Mouse (Mus musculus) thymus, adult 2 months (tissue): ENCODE measurements around the gene Gbf1.

ENCODE experiments used
- CTCF ChIP-seq: fragments of 200-500 bp; IDR thresholded peaks from 2 replicates; pipeline ENCODE4 v1.5.1; 2012; ENCODE audit warnings: mild to moderate bottlenecking, control low read depth, low read length, moderate library complexity, borderline replicate concordance; ENCODE audit not compliant: control insufficient read depth, poor library complexity, insufficient read depth; ENCODE audit errors: extremely low read depth
- POLR2A ChIP-seq: fragments of 200-500 bp; IDR thresholded peaks from 2 replicates; pipeline ENCODE4 v1.6.1; 2012; ENCODE audit warnings: mild to moderate bottlenecking, low read length, control low read depth, moderate library complexity; ENCODE audit not compliant: control insufficient read depth, poor library complexity, insufficient read depth; ENCODE audit errors: extremely low read depth

GRCm38 (mm10) chr19:46135789-46136638 lies 16.3 kb upstream of the Gbf1 start:
- TF ChIP-seq CTCF (peak; percentile 79; the same call in 1 of the 2 replicates), POLR2A (0 out of 2 replicates have a peak, but pooled peaks have one; percentile 8)
